Mouse (Mus musculus) frontal cortex, postnatal 36 days (tissue): ENCODE measurements around the gene Ccdc34.

ENCODE experiments used
- DNase-seq, 2 experiments: peaks; one replicate each; pipeline ENCODE4 v3.0.0; 2022; ENCODE audit warnings: low spot score in 2 of 2

Ccdc34 gene

GRCm38 (mm10) chr2:110017616-110018505, at the start of gene Ccdc34:
Ccdc34 (plus strand) TSS chr2:110017817.
- peak; percentile 91 to 93 for DNase-seq

- no peak for DNase-seq
These were observed 48.2 kb upstream of the Ccdc34 start for GRCm38 (mm10) chr2:109969381-109969780.

GRCm38 (mm10) chr2:109969926-109970532, 47.6 kb upstream of the Ccdc34 start:
- DNase-seq: no peak

GRCm38 (mm10) chr2:109970744-109971410, 46.7 kb upstream of the Ccdc34 start:
- no peak for DNase-seq

- no peak for DNase-seq
These were observed 45.3 kb upstream of the Ccdc34 start for GRCm38 (mm10) chr2:109972310-109972709.

- DNase-seq: no peak
These were observed 44.7 kb upstream of the Ccdc34 start for GRCm38 (mm10) chr2:109972922-109973321.

- DNase-seq: no peak
These were observed 42.8 kb upstream of the Ccdc34 start for GRCm38 (mm10) chr2:109974807-109975206.

GRCm38 (mm10) chr2:109976181-109976580, 41.4 kb upstream of the Ccdc34 start:
- DNase-seq: no peak

- no peak for DNase-seq
These were observed 40.3 kb upstream of the Ccdc34 start for GRCm38 (mm10) chr2:109977322-109977721.

GRCm38 (mm10) chr2:109979209-109979608, 38.4 kb upstream of the Ccdc34 start:
- no peak for DNase-seq

- DNase-seq: no peak
These were observed 34.2 kb upstream of the Ccdc34 start for GRCm38 (mm10) chr2:109983435-109983834.

GRCm38 (mm10) chr2:109984930-109985329, 32.7 kb upstream of the Ccdc34 start:
- DNase-seq: no peak

GRCm38 (mm10) chr2:109985560-109985959, 32.1 kb upstream of the Ccdc34 start:
- DNase-seq: no peak

- DNase-seq: no peak
These were observed 31.4 kb upstream of the Ccdc34 start for GRCm38 (mm10) chr2:109986036-109986785.

GRCm38 (mm10) chr2:109987946-109988345, 29.7 kb upstream of the Ccdc34 start:
- no peak for DNase-seq

- DNase-seq: no peak
These were observed 28.4 kb upstream of the Ccdc34 start for GRCm38 (mm10) chr2:109989196-109989595.

GRCm38 (mm10) chr2:109989679-109990473, 27.7 kb upstream of the Ccdc34 start:
- no peak for DNase-seq

- no peak for DNase-seq
These were observed 25.9 kb upstream of the Ccdc34 start for GRCm38 (mm10) chr2:109991754-109992153.

- DNase-seq: no peak
These were observed 25.1 kb upstream of the Ccdc34 start for GRCm38 (mm10) chr2:109992448-109993073.

- DNase-seq: no peak
These were observed 24.2 kb upstream of the Ccdc34 start for GRCm38 (mm10) chr2:109993404-109993803.
